Mouse (Mus musculus) layer of hippocampus, adult 18-20 months (tissue): ENCODE results near the gene Fkbp5. TPM values are rescaled to one million over a fixed set of nuclear protein-coding genes. Genes with fewer than 3 reads are reported as not detected.
"Not testable (repeated sequence)": the region's sequence is repeated elsewhere in the genome, so short reads cannot be mapped to it uniquely, and the experiment has no call there.

Experiments used
- DNase-seq, 2 experiments: peaks; one replicate each; pipeline ENCODE4 v3.0.0; 2022; ENCODE audit warnings: low spot score in 2 of 2
- long read RNA-seq: library from polyadenylated mRNA; stranded (forward); transcript quantifications from one replicate; pipeline ENCODE4 v2.0.0, GENCODE M21; 2021
- total RNA-seq, 2 experiments: library from RNA; stranded (reverse); gene quantifications; 2 replicates each; pipeline ENCODE4 v1.2.3; 2021

Fkbp5 gene
- 10 to 100 TPM; 81.9 to 84.3 TPM for total RNA-seq
- long read RNA-seq, transcript Fkbp5-201 (11 exons, 3,543 nt): major isoform, 21 of 35 reads
- long read RNA-seq, partial matches to known transcripts: 2 of 35 reads
- long read RNA-seq, other reads (novel, unspliced or antisense): 12 of 35 reads

- DNase-seq: peak in 1 of 2 experiments; percentile 65
Measured at GRCm38 (mm10) chr17:28517441-28517955, at the start of gene Fkbp5. Gene Fkbp5 (minus strand): TSS chr17:28517527.

DNA sequence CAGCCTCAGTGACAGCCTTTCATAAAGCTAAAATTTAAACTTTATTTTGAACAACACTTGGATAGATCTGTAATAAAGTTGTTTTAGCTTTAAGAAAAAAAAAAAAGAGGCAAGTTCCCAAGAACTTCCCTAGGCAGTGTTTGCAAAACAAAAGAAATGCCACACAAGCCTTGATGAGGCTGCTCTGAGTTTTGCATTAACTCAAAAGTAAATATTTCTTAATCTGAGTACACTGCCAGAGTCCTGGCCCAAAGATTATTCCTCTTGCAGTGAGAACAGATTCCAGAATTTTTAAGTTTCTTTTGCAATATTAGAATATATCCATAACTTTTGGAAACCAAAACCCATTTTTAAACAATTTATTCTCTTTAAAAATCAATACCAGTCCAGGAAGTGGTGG, 47.9 kb upstream of the Fkbp5 start:
- no peak for DNase-seq

DNA sequence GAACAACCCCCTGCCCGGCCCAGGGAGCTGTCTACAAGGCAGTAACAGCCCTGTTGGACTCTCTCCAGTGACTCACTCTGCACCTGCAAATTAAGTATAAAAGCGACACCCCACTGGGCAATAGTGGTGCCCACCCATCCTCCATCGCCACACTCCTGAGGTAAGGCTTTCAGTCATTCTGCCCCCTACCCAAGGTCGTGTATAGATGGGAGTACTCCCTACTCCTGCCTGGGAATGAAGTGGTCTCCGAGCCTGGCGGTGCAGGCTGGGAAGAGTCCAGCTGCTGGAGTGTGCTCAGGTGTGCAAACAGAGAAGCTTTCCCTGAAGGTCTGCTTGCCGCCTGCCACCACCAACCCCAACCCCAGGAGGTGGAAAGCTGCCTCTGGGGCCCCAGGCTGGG, 44.3 kb upstream of the Fkbp5 start:
- DNase-seq: no peak

DNA sequence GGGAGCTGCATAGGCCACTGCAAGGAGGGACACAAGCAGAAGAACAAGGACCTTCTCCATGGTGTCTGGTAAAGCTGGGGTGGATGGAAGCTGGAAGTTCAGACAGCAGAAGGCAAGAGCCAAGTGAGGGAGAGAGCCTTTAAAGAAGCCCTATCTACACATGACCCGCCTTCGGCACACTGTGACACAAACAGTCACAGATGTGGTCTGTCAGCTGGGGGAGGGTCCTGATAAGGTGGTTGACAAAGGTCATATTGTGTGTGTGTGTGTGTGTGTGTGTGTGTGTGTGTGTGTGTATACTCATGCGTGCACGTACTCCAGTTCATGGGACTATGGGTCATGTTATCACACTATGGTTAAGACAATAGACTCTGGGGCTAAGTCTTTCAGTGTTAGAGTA, 43.3 kb upstream of the Fkbp5 start, which contains the start of gene Clps:
Gene Clps, minus strand, starts transcription at position 169 of the 400 bp plus-strand sequence.
- no peak for DNase-seq

DNA sequence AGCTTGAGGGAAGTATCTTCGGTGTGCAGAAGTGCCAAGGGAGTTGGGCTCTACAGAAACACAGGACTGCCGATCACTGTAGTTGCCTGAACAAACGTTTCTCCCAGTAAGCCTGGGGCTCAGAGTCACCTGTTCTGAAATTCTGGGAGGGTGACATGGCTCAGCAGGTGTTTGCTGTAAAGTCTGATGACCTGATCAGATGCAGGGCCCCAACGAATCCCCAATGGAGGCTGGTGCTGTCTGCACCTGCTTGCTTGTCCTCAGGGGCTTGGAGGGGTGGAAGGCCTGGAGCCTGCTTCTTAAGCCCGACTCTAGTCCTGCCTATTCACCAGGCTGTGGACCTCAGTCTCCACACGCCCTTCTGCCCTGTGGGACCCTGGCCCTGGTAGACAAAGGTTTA, 40.4 kb upstream of the Fkbp5 start:
- no peak for DNase-seq

DNA sequence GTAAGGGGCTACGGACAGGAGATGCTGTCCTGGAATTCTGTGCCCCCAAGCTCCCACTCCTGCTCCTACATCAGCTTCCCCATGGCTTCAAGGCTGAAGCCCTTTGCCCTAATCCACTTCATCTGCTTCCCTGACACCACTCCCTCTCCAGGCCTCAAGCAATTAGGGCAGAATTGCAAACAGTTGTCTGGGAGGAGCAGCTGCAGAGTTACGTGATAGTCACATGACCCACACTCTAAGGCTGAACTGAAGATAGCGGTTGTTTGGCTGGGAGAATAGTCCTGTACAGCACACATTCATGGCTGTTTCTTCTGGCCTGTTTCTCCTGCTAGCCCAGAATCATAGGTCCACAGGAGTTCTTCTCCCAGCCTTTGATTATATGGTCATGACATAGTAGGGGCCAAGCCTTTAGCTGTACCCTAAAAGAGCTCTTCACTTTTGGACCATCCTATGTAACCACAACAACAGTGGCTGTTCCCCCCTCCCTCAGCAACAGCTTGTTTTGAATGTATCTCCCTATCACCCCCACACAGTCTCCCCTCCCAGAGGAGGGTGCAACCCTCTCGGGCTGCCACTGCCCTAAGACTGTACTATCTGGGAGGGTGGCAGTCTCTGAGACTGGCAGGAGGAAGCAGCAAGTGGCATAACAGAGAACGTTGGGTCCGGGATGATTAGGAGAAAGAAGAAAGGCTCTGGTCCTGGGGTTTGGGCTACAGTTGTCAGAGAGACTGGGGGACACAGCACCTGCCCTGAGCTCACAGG, 39.5 kb upstream of the Fkbp5 start:
- no peak for DNase-seq

- DNase-seq: not testable (repeated sequence)
Measured at GRCm38 (mm10) chr17:28554021-28554420, 36.7 kb upstream of the Fkbp5 start.

- DNase-seq: peak; percentile 54 to 84
Measured at GRCm38 (mm10) chr17:28553040-28553793, 35.9 kb upstream of the Fkbp5 start.

DNA sequence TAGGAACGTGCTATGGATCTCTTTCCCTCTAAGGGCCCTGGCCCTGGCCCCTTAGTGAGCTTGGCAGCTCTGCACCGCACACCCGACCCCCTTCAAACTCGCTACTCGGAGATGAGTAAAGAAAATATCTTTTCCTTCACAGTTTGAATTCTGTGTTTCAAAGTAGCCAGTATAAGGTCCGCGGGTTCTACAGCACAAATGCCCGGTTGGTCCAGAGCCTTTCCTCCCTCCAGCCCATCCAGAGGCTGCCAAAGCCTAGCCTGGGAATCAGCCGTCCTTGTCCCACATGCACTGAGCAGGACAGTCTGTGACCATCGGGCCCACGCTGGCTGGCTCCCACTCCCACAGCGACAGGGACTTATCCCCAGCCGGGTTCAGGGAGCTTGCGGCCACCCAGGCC, 31.8 kb upstream of the Fkbp5 start, which contains the start of gene Clpsl2:
Gene Clpsl2, plus strand, starts transcription at position 301 of the 400 bp plus-strand sequence.
- no peak for DNase-seq

- DNase-seq: no peak
Measured at GRCm38 (mm10) chr17:28548550-28548949, 31.2 kb upstream of the Fkbp5 start.

DNA sequence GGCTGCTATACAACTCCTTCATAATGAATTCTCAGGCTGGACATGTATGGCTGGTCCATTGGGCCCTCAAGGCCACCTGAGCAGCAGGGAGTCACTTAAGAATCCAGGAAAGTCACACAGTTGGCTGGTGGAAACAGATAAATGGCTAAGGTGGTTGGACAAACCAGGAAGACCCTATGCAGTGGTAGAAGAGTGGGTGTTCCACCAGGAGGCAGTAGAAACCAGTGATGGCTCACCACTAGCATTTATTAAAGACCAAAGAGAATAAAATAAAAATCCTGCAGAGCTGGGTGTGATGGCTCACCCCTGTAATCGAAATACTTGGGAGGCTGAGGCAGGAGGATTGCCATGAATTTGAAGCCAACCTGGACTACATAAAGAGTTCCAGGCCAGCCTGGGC, 29.6 kb upstream of the Fkbp5 start:
- no peak for DNase-seq

GRCm38 (mm10) chr17:28537881-28538280, 20.6 kb upstream of the Fkbp5 start:
- DNase-seq: no peak

DNA sequence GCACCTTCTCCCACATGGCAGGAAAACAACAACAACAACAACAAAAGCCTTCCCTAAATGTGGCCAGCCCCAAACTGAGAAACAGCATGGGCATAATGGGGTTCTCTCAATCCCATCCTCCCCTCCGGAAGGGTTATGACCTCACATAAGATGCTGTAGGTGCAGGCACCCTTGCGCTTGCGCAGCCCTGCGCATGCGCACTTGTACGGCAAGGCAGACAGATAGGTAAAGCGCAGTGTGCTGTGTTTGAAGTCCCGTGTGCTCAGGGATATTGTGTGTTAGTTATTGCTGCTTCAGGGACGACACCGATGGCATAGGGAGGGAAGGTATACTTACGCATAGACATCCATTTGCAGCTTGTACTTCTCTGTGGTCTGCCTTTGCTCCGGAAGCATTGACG, 16.0 kb upstream of the Fkbp5 start:
- DNase-seq: no peak

DNA sequence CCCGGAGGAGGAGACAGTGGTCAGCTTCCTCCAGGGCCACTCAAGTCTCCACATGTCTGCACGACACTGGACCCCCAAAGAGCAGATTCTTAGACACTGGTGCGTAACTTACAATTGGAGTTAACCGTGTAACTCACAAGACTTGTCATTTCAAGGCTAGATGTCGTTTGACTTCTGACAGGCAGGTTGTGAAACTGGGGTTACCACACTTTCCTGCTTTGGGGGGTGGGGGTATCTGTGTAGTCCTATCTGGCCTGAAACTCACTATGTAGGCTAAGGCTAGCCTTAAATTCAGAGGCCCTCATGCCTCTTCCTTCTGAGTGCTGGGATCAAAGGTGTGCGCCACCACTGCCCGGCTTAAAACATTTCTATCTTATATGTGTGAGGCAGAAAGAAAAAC, 15.2 kb upstream of the Fkbp5 start:
- DNase-seq: no peak

DNA sequence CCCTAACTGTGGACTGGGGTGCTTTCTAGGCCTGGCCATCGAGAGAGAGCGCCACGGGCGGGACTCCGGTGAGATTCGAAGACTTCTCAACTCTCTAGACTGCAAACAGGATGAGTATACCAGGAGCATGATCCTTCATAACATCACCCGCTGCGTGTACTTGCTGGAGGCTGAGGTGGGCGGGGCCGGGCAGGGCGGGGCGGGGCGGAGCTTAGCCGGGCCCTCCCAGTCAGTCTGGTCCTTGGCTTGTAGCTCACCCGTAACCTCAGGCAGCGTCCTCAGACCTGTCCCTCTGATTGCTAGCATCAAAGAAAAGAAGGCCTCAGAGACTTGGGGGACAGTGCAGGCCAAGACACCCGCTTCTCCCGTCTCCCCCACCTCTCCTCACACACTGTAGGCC, 14.6 kb upstream of the Fkbp5 start:
- DNase-seq: no peak

DNA sequence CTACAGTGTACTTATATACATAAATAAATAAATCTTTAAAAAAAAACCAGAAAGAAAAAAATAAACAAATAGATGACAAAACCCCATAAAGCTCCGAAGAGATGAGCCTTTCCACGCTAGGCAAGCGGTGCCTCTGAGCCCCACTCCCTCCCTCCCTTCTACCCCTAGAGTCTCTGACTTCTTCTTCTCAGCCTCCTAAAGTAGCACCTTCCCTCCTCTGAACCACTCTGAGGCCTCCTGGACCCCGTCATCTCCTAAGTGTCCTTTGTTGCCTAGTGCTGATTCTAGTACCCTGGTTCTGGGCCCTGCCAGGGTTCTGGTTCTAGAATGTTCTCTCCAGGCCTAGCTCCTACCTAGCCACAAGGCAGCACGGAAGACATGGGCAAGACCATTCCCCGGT, 13.2 kb upstream of the Fkbp5 start, which contains the start of gene Armc12:
Gene Armc12, plus strand, starts transcription at position 301 of the 400 bp plus-strand sequence.
- DNase-seq: no peak

DNA sequence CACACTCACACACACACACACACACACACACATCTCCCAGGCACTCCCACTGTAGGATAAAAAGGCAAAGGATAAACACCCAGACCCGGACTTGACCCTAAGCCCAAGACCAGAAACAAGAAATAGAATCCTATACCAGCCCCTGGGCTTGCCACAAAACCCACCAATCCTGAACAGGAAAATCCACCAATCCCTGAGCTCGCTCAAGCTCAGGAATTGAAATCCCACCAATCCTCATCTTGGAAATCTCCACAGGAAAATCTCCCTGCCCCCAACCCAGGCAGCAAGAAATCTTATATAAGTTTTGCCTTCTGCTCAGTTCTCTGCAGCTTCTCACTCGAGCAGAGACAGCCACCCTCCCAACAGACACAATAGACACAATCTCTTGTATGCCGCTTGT, 11.8 kb upstream of the Fkbp5 start:
- no peak for DNase-seq

DNA sequence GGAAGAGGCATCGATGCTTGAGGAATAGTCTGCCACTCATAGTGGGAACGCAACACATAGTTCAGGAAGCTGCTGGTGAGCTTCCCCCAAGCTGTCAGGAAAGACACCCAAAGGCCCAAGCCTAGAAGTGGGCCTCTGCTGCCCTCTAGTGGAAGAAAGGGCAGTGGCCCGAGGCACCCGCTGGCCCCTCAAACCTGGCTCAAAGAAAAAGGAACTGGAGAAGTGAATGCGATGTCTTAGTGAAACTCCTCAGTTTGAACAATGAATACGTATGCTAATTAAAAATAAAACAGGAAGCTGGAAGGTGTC, 10.7 kb upstream of the Fkbp5 start:
- peak; percentile 87 to 94 for DNase-seq

DNA sequence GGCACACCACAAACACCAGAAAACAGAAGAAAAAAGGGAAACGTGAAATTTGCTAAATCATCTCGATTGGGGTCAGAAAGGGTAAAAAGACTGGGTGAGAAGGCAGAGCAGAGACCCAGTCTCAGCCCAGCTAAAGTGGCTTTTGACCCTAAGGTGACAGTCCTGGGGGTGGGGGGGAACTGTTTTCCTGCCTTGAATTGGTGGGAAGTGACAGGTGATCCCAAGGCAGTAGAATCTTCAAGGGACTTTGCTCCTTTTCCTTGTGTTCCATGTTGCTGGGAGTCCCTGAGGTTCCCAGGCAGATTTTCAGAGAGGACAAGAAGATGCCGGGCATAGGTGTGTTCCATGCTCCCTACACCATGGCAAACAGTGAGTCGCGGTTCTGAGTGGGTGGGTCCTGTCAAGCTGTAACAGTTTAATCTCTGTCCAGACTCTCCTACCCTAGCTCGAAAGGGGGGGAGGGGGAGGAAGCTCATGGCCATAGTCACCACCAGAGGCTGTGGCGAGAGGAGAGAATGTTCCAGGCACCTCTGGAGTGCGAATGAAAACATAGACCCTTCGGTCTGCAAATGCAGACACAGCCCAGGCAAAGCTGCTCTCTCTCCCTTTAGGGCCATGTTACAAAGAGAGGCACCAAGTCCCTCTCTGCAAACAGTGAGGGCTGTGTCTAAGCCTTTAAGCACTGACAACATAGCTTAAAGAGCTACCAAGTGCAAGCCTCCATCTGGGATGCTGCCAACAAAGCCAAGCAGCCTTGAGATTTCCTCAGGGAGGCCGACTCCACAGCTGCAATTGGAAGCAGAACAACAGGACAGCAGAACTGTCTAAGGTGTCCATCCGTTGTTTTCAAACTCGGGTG, 10.1 kb upstream of the Fkbp5 start:
- DNase-seq: no peak

- DNase-seq: peak in 1 of 2 experiments; percentile 30
Measured at GRCm38 (mm10) chr17:28524831-28525430, 7.6 kb upstream of the Fkbp5 start.
